Mouse (Mus musculus) cortical plate, adult 2 months (tissue): Measurements from ENCODE around the gene Lmf1.

ENCODE experiments used
- CTCF ChIP-seq: fragments of 200-500 bp; IDR thresholded peaks from 2 replicates; pipeline ENCODE4 v1.5.1; 2011; ENCODE audit warnings: mild to moderate bottlenecking, control low read depth, low read length; ENCODE audit not compliant: insufficient read depth; ENCODE audit errors: extremely low read depth
- POLR2A ChIP-seq: fragments of 200-500 bp; IDR thresholded peaks from 2 replicates; pipeline ENCODE4 v1.6.1; 2011; ENCODE audit warnings: mild to moderate bottlenecking, low read length, control low read depth; ENCODE audit not compliant: insufficient read depth; ENCODE audit errors: extremely low read depth

GRCm38 (mm10) chr17:25578920-25579319 is at the start of gene Lmf1:
- TF ChIP-seq CTCF (no peak), POLR2A (peak; percentile 97)
